Mouse (Mus musculus) mouse trophoblast stem cell (cell line): Measurements from ENCODE around the gene Nol4l.

Source experiments
- in situ Hi-C, 2 experiments: fragments of 300-500 bp; cut with MseI, MboI; formaldehyde crosslinking; loops; 2 replicates in 1 of 2; 3 replicates in 1 of 2; pipeline ENCODE4 v1.15.1; 2025

The Nol4l gene

GRCm38 (mm10) chr2:153444254-153445136, 85.3 kb downstream of the Nol4l start:
- in situ Hi-C loops, result no loop called here

GRCm38 (mm10) chr2:153443434-153444240, 86.1 kb downstream of the Nol4l start:
- in situ Hi-C loops, result no loop called here

DNA sequence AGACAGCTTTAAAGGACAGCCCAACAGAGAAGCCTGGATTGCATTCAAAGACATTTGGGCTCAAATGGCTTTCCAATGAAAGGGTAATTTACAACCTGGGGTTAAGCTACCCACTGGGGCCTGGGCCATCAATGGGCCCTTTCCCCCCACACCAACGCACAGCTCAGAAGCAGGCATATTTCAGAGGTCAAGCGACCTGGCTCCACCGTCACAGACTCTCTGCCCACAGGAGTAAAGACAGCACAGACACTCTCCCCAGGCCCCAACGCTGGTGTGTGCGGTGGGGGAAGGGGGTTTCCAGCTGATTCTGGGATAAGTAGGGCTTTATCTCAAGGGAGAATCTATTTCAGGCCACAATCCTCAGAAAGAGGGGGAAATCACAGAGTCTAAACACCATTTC, 87.1 kb downstream of the Nol4l start:
- in situ Hi-C loops, result no loop called here

GRCm38 (mm10) chr2:153441228-153441627, 88.5 kb downstream of the Nol4l start:
- in situ Hi-C loops, result no loop called here

DNA sequence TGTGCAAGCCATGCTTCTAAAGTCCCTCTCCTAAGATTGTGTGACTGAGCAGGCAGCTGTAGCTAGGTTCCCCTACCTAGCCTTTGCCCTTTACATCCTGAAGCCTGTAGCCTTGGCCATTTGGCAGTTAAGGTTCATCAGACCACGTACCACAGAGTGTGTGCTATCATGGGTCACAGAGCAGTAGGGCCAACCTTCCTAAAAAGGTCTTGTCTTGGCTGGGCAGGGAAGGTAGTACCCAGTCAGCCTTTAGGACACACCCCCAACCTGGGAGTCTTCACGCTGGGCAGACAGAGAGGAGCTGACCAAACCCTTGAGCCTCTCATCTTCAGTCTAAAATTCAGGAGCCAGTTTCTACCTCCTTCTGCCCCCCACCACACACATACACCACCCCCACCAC, 89.0 kb downstream of the Nol4l start:
- in situ Hi-C loops, result no loop called here

DNA sequence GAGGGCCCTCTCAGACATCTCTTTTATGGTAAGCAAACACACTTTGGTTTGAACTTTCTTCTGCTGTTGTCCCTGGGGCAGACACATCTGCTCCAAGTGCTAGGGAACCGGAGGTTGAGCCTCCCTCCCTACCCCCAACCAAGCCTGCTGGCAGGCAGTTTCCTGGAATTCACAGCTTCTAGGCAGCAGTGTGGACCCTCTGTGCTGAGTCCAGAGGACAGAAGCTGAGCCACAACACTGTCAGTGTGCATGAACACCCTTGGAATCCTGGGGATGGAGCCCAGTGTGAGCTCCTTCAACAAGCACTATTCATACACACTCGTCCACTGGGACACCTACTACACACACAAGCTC, 92.5 kb downstream of the Nol4l start:
- in situ Hi-C loops, result no loop called here

GRCm38 (mm10) chr2:153436641-153437305, 93.0 kb downstream of the Nol4l start:
- in situ Hi-C loops, result no loop called here

GRCm38 (mm10) chr2:153434880-153435831, 94.6 kb downstream of the Nol4l start:
- in situ Hi-C loops, result no loop called here

DNA sequence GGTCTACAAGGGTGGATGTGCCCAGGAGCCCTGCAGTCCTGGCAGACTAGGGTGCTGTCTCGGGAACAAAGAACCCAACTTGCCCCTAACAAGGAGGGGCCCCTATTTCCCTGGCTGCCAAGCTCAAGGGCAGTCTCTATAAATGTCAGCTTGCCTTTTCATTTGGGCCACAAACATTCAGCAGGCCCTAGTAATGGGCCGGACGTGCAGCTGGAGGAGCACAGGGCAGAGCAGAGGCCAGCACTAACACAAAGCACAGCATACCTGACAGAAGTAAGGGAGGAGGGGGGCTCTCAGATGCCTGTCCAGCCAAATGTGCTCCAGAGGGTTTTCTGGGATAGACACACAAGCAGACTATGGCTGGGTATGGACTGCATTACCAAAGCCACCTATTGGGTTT, 95.9 kb downstream of the Nol4l start:
- in situ Hi-C loops, result no loop called here

GRCm38 (mm10) chr2:153432492-153432891, 97.3 kb downstream of the Nol4l start:
- in situ Hi-C loops, result no loop called here

GRCm38 (mm10) chr2:153430571-153430970, 99.2 kb downstream of the Nol4l start:
- in situ Hi-C loops, result no loop called here

DNA sequence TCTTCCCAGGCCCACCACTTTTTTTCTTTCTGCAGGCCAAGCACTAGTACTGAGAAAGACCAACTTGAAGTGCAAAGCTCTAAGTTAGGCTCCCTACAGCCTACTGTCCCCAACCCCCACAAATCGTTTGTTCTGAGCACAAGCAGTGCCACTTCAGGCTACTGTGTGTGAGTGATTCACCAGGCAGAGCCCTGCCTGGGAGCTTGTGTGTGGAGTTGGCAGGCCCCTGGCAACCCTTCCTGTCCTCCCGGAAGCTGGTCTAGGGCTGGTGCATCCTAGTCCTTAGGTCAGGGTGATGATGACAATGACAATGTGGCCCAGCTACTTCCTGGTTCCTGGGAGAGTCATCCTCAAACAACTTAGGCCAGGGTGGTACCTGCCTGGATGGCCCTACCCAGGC, 101.3 kb downstream of the Nol4l start:
- in situ Hi-C loops, result no loop called here

DNA sequence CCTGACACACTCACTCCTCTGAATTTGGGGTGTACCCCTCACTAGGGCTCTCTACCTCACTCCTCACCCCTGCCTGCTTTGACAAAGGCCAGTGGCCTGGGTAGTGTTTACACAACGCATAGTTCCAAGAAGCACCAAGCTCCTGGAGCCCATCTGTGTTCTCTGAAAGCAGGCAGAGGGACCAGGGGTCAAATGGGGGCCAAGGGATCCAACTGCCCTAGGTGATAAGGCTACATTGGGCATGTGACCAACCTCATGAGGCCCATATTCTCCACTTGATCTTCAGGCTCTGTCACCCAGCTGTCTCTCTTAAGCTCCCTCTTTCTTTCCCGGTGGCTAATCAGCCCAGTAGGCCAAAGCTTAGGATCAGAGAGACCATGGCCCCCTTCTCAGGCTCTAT, 102.8 kb downstream of the Nol4l start:
- in situ Hi-C loops, result no loop called here

DNA sequence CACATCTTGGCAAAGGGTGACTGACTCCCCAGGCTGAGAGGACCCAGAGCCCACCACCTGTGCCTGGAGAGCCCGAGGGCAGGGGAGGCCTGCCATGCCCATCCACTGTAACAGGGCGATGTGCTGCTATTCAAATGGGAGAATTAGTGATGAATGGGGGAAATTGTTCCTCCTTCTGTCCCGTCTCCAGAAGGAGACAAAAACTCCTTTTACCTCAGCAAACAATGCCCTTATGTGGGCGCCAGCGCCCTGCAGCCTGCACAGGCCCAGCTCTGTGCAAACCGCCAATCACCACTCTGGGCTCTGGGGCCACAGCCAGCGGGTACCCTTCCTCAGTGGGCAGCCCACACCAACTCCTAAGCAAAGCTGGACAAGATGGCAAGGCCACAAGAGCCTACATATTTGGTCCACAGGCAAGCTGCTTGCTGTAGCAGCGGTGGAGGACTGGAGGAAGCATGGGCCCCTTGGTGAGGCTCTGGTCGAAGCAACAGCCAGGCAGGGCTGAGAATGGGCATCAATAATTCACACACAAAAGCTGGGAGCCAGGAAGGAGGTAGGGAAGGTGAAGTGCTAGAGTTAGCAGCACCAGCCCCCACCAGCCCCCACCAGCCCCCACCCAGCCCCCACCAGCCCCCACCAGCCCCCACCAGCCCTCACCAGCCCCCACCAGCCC, 103.6 kb downstream of the Nol4l start:
- in situ Hi-C loops, result no loop called here

DNA sequence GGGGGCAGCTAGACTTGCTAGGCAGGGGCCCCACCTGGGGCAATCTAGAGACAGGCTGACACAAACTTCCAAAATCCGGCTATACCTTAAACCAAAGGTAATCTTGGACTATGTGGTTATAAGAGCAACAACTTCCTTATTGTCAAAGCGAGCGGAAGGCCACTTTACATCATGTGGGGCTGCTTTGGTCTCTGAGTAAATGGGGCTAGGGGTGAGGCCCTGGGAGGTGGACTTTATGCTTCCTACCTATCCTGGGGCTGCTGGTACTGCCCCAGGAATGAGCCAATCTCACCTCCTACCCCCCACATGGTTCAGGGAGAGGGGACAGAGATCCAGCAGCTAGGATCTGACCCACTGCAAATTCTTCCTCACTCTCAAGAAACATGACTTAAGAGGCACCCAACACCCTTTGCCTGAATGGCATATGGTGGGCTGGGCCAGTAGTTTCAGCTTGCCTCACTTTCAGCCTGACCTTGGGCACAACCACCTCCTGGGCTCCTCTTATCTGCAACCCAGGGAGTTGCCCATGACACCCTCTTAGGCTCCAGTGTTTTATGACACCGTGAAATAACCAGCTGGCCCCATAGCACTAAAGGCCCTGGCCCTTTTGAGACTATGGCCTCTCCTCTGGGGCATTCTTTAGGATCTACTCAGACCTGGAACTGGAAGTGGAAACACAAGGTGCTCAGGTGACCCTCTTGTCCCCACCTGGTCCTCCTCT, 104.5 kb downstream of the Nol4l start:
- in situ Hi-C loops, result no loop called here

DNA sequence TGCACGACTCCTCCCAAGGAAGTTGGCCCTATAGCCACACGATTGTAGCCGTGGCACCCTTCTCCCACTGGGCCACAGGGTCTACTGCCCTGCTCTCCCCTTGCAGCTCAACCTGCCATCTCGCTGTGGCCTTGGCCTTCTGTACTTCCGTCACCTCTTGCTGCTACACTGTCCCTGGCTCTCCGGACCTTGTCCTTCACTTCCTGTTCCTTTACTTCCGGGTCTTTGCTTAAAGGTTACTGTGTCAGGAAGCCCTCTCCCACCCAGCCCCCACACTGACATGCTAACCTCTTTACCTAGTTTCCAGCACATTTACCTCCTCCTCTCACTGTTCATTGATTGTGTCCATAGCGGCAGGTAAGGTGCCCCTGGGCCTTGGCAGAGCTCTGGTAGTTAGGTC, 105.2 kb downstream of the Nol4l start:
- in situ Hi-C loops, result no loop called here

DNA sequence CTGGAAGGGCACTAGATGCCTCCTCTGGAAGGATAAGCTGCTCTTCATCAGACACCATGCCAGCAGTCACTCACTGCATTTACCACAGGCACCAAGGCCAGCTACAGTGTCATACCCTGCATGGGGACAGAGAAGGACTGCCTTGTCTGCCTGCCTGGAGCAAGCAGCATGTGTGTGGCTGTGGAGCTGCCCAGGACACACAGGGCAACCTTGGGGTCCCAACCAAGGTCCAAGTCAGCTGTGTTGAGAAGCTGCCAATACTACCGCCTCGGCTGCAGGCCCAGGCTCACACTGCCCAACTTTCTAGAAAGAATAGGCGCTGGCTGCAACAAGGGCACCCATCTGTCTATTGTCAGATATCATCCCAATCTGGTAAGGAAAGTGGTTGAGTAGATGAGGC, 106.7 kb downstream of the Nol4l start:
- in situ Hi-C loops, result no loop called here

DNA sequence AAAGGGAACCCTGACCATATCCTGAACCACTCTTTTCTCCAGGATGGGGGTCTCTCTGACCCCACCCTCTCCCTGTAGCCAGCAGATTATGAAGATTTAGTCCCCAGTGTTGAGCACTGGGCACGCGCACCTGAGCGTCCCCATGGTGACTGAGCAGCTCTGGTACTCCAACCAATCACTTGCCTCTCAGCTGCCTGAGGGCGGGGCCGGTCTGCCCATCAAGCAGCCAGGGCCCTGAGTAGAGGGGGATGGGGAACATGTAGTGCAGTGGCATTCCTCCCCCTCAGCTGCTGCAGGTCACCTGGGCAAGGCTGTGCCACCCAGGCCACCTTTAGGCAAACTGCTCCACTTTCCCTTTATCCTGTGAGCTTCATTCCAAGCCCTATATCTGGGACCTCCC, 107.7 kb downstream of the Nol4l start:
- in situ Hi-C loops, result no loop called here

GRCm38 (mm10) chr2:153421233-153421632, 108.5 kb downstream of the Nol4l start:
- in situ Hi-C loops, result no loop called here

DNA sequence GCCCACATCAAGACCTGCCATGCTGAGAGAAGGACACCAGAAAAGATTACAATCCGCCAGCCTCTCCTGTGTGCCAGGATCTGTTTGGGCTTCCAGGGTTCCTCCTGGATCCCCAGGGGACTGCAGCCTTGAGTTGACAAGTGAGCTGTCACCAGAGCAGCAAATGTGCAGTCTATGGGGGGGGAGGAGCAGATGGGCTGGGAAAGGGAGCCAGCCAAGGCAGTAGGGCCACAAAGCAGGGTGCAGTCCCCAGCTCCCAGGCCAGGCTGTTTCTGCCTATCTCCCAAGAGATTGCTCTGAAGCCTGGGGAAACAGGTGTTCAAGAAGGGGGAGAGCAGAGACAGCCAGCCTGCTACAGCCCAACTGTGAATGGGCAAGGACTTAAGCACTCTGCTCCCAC, 111.4 kb downstream of the Nol4l start:
- in situ Hi-C loops, result no loop called here
